In the genomic region with DNA sequence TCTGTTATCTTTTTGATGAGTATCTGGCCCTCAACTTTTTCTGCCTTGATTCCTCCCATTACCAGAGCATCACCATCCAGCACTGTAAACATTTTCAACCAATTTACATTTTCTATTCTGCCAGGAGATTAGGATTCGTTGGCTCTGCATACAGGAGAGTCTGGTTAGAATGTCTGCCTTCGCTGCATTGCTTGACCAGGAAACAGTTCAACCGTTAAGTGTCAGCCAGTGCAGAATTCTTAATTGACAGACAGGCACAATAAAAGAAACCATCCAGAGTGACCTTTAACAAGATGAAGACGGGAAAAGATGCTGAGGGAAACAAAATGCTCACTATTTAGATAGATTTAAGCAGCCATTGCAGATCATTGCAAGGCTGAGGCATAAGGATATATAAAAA, we compare ENCODE assay signal across 23 mouse cellular contexts.
DNase-seq lines count a peak whose midpoint lies in the region; ATAC-seq lines count a peak whose summit lies in the region.
"Had no signal": no experiment of that assay in that cellular context is flagged by ENCODE, and none has a peak within 500 bp of the region (broad histone marks: within the 10 kb centered on the region; RNA-seq: fewer than 3 reads in every experiment).

No protein-coding gene starts in this region.

- no peak for DNase-seq in hindbrain, embryonic 11.5 days (ENCODE audit: low spot score)
- peak; percentile 12 for DNase-seq in midbrain, embryonic 10.5 days (ENCODE audit: low spot score)
- no peak for DNase-seq in midbrain, embryonic 11.5 days (ENCODE audit: low spot score, missing footprints)
- peak; percentile 42 for DNase-seq in retina, embryonic 14.5 days (ENCODE audit: low spot score)
- DNase-seq in layer of hippocampus, adult 18-20 months (ENCODE audit: low spot score in 2 of 2): no peak
- DNase-seq in urinary bladder, postnatal 10 days (ENCODE audit: low spot score): no peak
- DNase-seq: adrenal gland, adult 2 months; adrenal gland, postnatal 10 days; adrenal gland, postnatal 25 days; B cell, adult 2 months; cerebellum, adult 11-12 months; cerebellum, adult 2 months; cerebellum, adult 9-10 months; cerebellum, postnatal 10 days; cerebellum, postnatal 25 days had no signal

- no peak overlapping the region for H3K4me3 ChIP-seq in hindbrain, embryonic 12.5 days
- no peak overlapping the region for H3K4me3 ChIP-seq in hindbrain, embryonic 11.5 days (ENCODE audit: low read depth, low read length)
- H3K4me3 ChIP-seq in midbrain, embryonic 10.5 days: no peak overlapping the region
- H3K4me3 ChIP-seq in midbrain, embryonic 11.5 days (ENCODE audit: low read depth, low read length): no peak overlapping the region
- H3K4me3 ChIP-seq: embryonic facial prominence, embryonic 10.5 days; embryonic facial prominence, embryonic 12.5 days; forebrain, embryonic 13.5 days; forebrain, embryonic 15.5 days had no signal

- H3K4me2 ChIP-seq in hindbrain, embryonic 12.5 days (replicated peaks): no peak overlapping the region
- no peak overlapping the region for H3K4me2 ChIP-seq in hindbrain, embryonic 11.5 days (replicated peaks; ENCODE audit: low read depth, low read length)
- H3K4me2 ChIP-seq in midbrain, embryonic 11.5 days: no peak overlapping the region
- H3K4me2 ChIP-seq: embryonic facial prominence, embryonic 12.5 days; forebrain, embryonic 13.5 days; forebrain, embryonic 15.5 days had no signal

- peaks cover 12% of the 10 kb centered on the region; the same call in 1 of the 2 replicates for H3K4me1 ChIP-seq in hindbrain, embryonic 12.5 days
- no peaks in the 10 kb centered on the region; the same call in 1 of the 2 replicates for H3K4me1 ChIP-seq in hindbrain, embryonic 11.5 days (replicated peaks; ENCODE audit: control insufficient read depth, insufficient read depth, low read length)
- H3K4me1 ChIP-seq in midbrain, embryonic 10.5 days: peaks cover 81% of the 10 kb centered on the region
- H3K4me1 ChIP-seq in midbrain, embryonic 11.5 days (ENCODE audit: control insufficient read depth, insufficient read depth, low read length): peaks cover 21% of the 10 kb centered on the region
- H3K4me1 ChIP-seq: embryonic facial prominence, embryonic 12.5 days; forebrain, embryonic 15.5 days had no signal

- WGBS in hindbrain, embryonic 12.5 days: 29% methylated on average over 4 of the region's 4 CpGs
- 27% methylated on average over 4 of the region's 4 CpGs for WGBS in hindbrain, embryonic 11.5 days
- 21% methylated on average over 4 of the region's 4 CpGs for WGBS in midbrain, embryonic 10.5 days
- WGBS in midbrain, embryonic 11.5 days: 19% methylated on average over 4 of the region's 4 CpGs

- no peak for ATAC-seq in hindbrain, embryonic 12.5 days (ENCODE audit: low FRiP score)
- ATAC-seq in hindbrain, embryonic 11.5 days (ENCODE audit: low FRiP score): no peak
- no peak for ATAC-seq in midbrain, embryonic 11.5 days (ENCODE audit: low FRiP score)
- ATAC-seq: CD4-positive, CD25-positive, alpha-beta regulatory T cell, adult 4 months; forebrain, embryonic 13.5 days; forebrain, embryonic 15.5 days had no signal

- no peak overlapping the region for H3K9ac ChIP-seq in hindbrain, embryonic 12.5 days
- H3K9ac ChIP-seq in hindbrain, embryonic 11.5 days (ENCODE audit: low read depth, low read length): no peak overlapping the region
- no peak overlapping the region for H3K9ac ChIP-seq in midbrain, embryonic 11.5 days (ENCODE audit: low read length)
- H3K9ac ChIP-seq: embryonic facial prominence, embryonic 12.5 days; forebrain, embryonic 13.5 days; forebrain, embryonic 15.5 days had no signal

- H3K36me3 ChIP-seq in hindbrain, embryonic 12.5 days: no peaks in the 10 kb centered on the region
- no peaks in the 10 kb centered on the region for H3K36me3 ChIP-seq in hindbrain, embryonic 11.5 days (ENCODE audit: control insufficient read depth, insufficient read depth, low read length)
- H3K36me3 ChIP-seq in midbrain, embryonic 10.5 days: no peaks in the 10 kb centered on the region
- H3K36me3 ChIP-seq in midbrain, embryonic 11.5 days (ENCODE audit: control insufficient read depth, insufficient read depth, low read length): no peaks in the 10 kb centered on the region
- H3K36me3 ChIP-seq: embryonic facial prominence, embryonic 10.5 days; embryonic facial prominence, embryonic 12.5 days; forebrain, embryonic 15.5 days had no signal

- H3K27ac ChIP-seq in hindbrain, embryonic 12.5 days: 0 out of 2 replicates have a peak overlapping the region, but pooled peaks have one; percentile 23
- H3K27ac ChIP-seq in hindbrain, embryonic 11.5 days (ENCODE audit: low read depth, low read length): no peak overlapping the region
- H3K27ac ChIP-seq in midbrain, embryonic 10.5 days (replicated peaks): no peak overlapping the region
- H3K27ac ChIP-seq in midbrain, embryonic 11.5 days (ENCODE audit: low read depth, low read length): no peak overlapping the region
- H3K27ac ChIP-seq: embryonic facial prominence, embryonic 10.5 days; embryonic facial prominence, embryonic 12.5 days; forebrain, embryonic 13.5 days; forebrain, embryonic 15.5 days had no signal

- no peaks in the 10 kb centered on the region for H3K9me3 ChIP-seq in hindbrain, embryonic 12.5 days (replicated peaks)
- no peaks in the 10 kb centered on the region for H3K9me3 ChIP-seq in hindbrain, embryonic 11.5 days (ENCODE audit: control insufficient read depth, low read length)
- H3K9me3 ChIP-seq in midbrain, embryonic 10.5 days (replicated peaks): no peaks in the 10 kb centered on the region
- H3K9me3 ChIP-seq in midbrain, embryonic 11.5 days (ENCODE audit: control insufficient read depth, low read length): no peaks in the 10 kb centered on the region
- H3K9me3 ChIP-seq: embryonic facial prominence, embryonic 10.5 days; embryonic facial prominence, embryonic 12.5 days; forebrain, embryonic 13.5 days; forebrain, embryonic 15.5 days; G1E had no signal

- peaks cover 2% of the 10 kb centered on the region; the same call in 1 of the 2 replicates for H3K27me3 ChIP-seq in hindbrain, embryonic 12.5 days
- no peaks in the 10 kb centered on the region; the same call in 1 of the 2 replicates for H3K27me3 ChIP-seq in hindbrain, embryonic 11.5 days (ENCODE audit: control insufficient read depth, insufficient read depth, low read length)
- H3K27me3 ChIP-seq in midbrain, embryonic 10.5 days (ENCODE audit: low read depth, poor library complexity, severe bottlenecking): peaks cover 22% of the 10 kb centered on the region
- no peaks in the 10 kb centered on the region; the same call in 1 of the 2 replicates for H3K27me3 ChIP-seq in midbrain, embryonic 11.5 days (ENCODE audit: control insufficient read depth, insufficient read depth, low read length)
- H3K27me3 ChIP-seq: CH12.LX; embryonic facial prominence, embryonic 12.5 days had no signal

Comparison
In these comparisons a context has a peak if more than half of its experiments do, and no peak if none do; other contexts are left out.
1. DNase-seq: peak in midbrain, embryonic 10.5 days (single experiment) and retina, embryonic 14.5 days (single experiment); none in hindbrain, embryonic 11.5 days (single experiment), midbrain, embryonic 11.5 days (single experiment), layer of hippocampus, adult 18-20 months (0 of 2) and urinary bladder, postnatal 10 days (single experiment).